Mouse (Mus musculus): Measurements from ENCODE around the gene Larp6. TPM values are rescaled to one million over a fixed set of nuclear protein-coding genes. Genes with fewer than 3 reads are reported as not detected.
A peak's percentile ranks its signal among the peaks of the same experiment; 100 is the strongest.

Larp6 gene
- polyA plus RNA-seq, 1 experiment from 2014 or later: 1.5 TPM

- WGBS: 77% methylated on average over 5 of the region's 5 CpGs
Measured at GRCm38 (mm10) chr9:60678913-60679312, 33.9 kb upstream of the Larp6 start.

GRCm38 (mm10) chr9:60681005-60681404, 31.8 kb upstream of the Larp6 start:
- Histone ChIP-seq H3K36me3 (replicated peaks; ENCODE audit: control insufficient read depth, insufficient read depth, low read depth, low read length) (no peaks in the 10 kb centered on the region; the same call in 1 of the 2 replicates), H3K9ac (replicated peaks; ENCODE audit: low read length) (no peak overlapping the region), H3K27me3 (ENCODE audit: control insufficient read depth, insufficient read depth, low read length) (no peaks in the 10 kb centered on the region), H3K4me1 (ENCODE audit: control insufficient read depth, insufficient read depth, low read length) (no peaks in the 10 kb centered on the region), H3K9me3 (replicated peaks; ENCODE audit: control insufficient read depth, low read length) (no peaks in the 10 kb centered on the region), H3K4me2 (ENCODE audit: low read depth, low read length) (no peak overlapping the region), H3K4me3 (ENCODE audit: low read depth, low read length) (no peak overlapping the region), H3K27ac (replicated peaks; ENCODE audit: low read depth, low read length) (no peak overlapping the region)
- WGBS: 85% methylated on average over 3 of the region's 3 CpGs
- ATAC-seq (replicated peaks; ENCODE audit: insufficient number of reproducible peaks, low FRiP score, low TSS enrichment, low read depth) (no peak), DNase-seq (ENCODE audit: low spot score) (no peak)

More at GRCm38 (mm10) chr9:60678913-60679312, 33.9 kb upstream of the Larp6 start:
- no peaks in the 10 kb centered on the region for H3K27me3 ChIP-seq (ENCODE audit: control insufficient read depth, insufficient read depth, low read length)
- no peak for ATAC-seq (replicated peaks; ENCODE audit: insufficient number of reproducible peaks, low FRiP score, low TSS enrichment, low read depth)
- DNase-seq (ENCODE audit: low spot score): no peak
- no peaks in the 10 kb centered on the region; the same call in 1 of the 2 replicates for H3K36me3 ChIP-seq (replicated peaks; ENCODE audit: control insufficient read depth, insufficient read depth, low read depth, low read length)
- H3K9ac ChIP-seq (replicated peaks; ENCODE audit: low read length): no peak overlapping the region
- H3K27ac ChIP-seq (replicated peaks; ENCODE audit: low read depth, low read length): no peak overlapping the region
- no peak overlapping the region for H3K4me3 ChIP-seq (ENCODE audit: low read depth, low read length)
- no peaks in the 10 kb centered on the region for H3K9me3 ChIP-seq (replicated peaks; ENCODE audit: control insufficient read depth, low read length)
- H3K4me1 ChIP-seq (ENCODE audit: control insufficient read depth, insufficient read depth, low read length): no peaks in the 10 kb centered on the region
- no peak overlapping the region for H3K4me2 ChIP-seq (ENCODE audit: low read depth, low read length)

GRCm38 (mm10) chr9:60682753-60683152, 30.0 kb upstream of the Larp6 start:
- no peak overlapping the region for H3K9ac ChIP-seq (replicated peaks; ENCODE audit: low read length)
- no peaks in the 10 kb centered on the region for H3K27me3 ChIP-seq (ENCODE audit: control insufficient read depth, insufficient read depth, low read length)
- no peaks in the 10 kb centered on the region for H3K4me1 ChIP-seq (ENCODE audit: control insufficient read depth, insufficient read depth, low read length)
- H3K36me3 ChIP-seq (replicated peaks; ENCODE audit: control insufficient read depth, insufficient read depth, low read depth, low read length): no peaks in the 10 kb centered on the region; the same call in 1 of the 2 replicates
- no peak overlapping the region for H3K4me2 ChIP-seq (ENCODE audit: low read depth, low read length)
- no peaks in the 10 kb centered on the region for H3K9me3 ChIP-seq (replicated peaks; ENCODE audit: control insufficient read depth, low read length)
- no peak overlapping the region for H3K27ac ChIP-seq (replicated peaks; ENCODE audit: low read depth, low read length)
- no peak for ATAC-seq (replicated peaks; ENCODE audit: insufficient number of reproducible peaks, low FRiP score, low TSS enrichment, low read depth)
- DNase-seq (ENCODE audit: low spot score): no peak
- H3K4me3 ChIP-seq (ENCODE audit: low read depth, low read length): no peak overlapping the region
- WGBS: 91% methylated on average over 4 of the region's 4 CpGs

GRCm38 (mm10) chr9:60687415-60687814, 25.4 kb upstream of the Larp6 start:
- 1% methylated on average over 7 of the region's 7 CpGs for WGBS
- H3K9me3 ChIP-seq (replicated peaks; ENCODE audit: control insufficient read depth, low read length): no peaks in the 10 kb centered on the region
- ATAC-seq (replicated peaks; ENCODE audit: insufficient number of reproducible peaks, low FRiP score, low TSS enrichment, low read depth): peak; percentile 68
- peak overlapping the region; percentile 57 for H3K4me2 ChIP-seq (ENCODE audit: low read depth, low read length)
- no peaks in the 10 kb centered on the region for H3K27me3 ChIP-seq (ENCODE audit: control insufficient read depth, insufficient read depth, low read length)
- H3K4me1 ChIP-seq (ENCODE audit: control insufficient read depth, insufficient read depth, low read length): no peaks in the 10 kb centered on the region
- peak overlapping the region; percentile 60 for H3K4me3 ChIP-seq (ENCODE audit: low read depth, low read length)
- peak; percentile 52 for DNase-seq (ENCODE audit: low spot score)
- peak overlapping the region; percentile 87 for H3K27ac ChIP-seq (replicated peaks; ENCODE audit: low read depth, low read length)
- H3K36me3 ChIP-seq (replicated peaks; ENCODE audit: control insufficient read depth, insufficient read depth, low read depth, low read length): no peaks in the 10 kb centered on the region; the same call in 1 of the 2 replicates
- H3K9ac ChIP-seq (replicated peaks; ENCODE audit: low read length): peak overlapping the region; percentile 57

GRCm38 (mm10) chr9:60687891-60688324, 24.9 kb upstream of the Larp6 start, which contains the start of gene Lrrc49:
Lrrc49 (minus strand) TSS chr9:60688158.
- no peaks in the 10 kb centered on the region for H3K9me3 ChIP-seq (replicated peaks; ENCODE audit: control insufficient read depth, low read length)
- peak within 1 kb of the TSS; percentile 57 for H3K9ac ChIP-seq (replicated peaks; ENCODE audit: low read length)
- H3K27ac ChIP-seq (replicated peaks; ENCODE audit: low read depth, low read length): peak within 1 kb of the TSS; percentile 87
- H3K36me3 ChIP-seq (replicated peaks; ENCODE audit: control insufficient read depth, insufficient read depth, low read depth, low read length): no peaks in the 10 kb centered on the region
- no peaks in the 10 kb centered on the region for H3K27me3 ChIP-seq (ENCODE audit: control insufficient read depth, insufficient read depth, low read length)
- no peaks in the 10 kb centered on the region for H3K4me1 ChIP-seq (ENCODE audit: control insufficient read depth, insufficient read depth, low read length)
- under 1% methylated on average over 21 of the region's 21 CpGs for WGBS
- ATAC-seq (replicated peaks; ENCODE audit: insufficient number of reproducible peaks, low FRiP score, low TSS enrichment, low read depth) (peak; percentile 96), DNase-seq (ENCODE audit: low spot score) (peak; percentile 95)
- peak within 1 kb of the TSS; percentile 57 for H3K4me2 ChIP-seq (ENCODE audit: low read depth, low read length)
- peak within 1 kb of the TSS; percentile 60 for H3K4me3 ChIP-seq (ENCODE audit: low read depth, low read length)

GRCm38 (mm10) chr9:60692624-60693023, 20.2 kb upstream of the Larp6 start:
- no peaks in the 10 kb centered on the region for H3K27me3 ChIP-seq (ENCODE audit: control insufficient read depth, insufficient read depth, low read length)
- no peaks in the 10 kb centered on the region for H3K4me1 ChIP-seq (ENCODE audit: control insufficient read depth, insufficient read depth, low read length)
- no peaks in the 10 kb centered on the region for H3K9me3 ChIP-seq (replicated peaks; ENCODE audit: control insufficient read depth, low read length)
- no peak overlapping the region for H3K27ac ChIP-seq (replicated peaks; ENCODE audit: low read depth, low read length)
- no peak overlapping the region for H3K9ac ChIP-seq (replicated peaks; ENCODE audit: low read length)
- H3K36me3 ChIP-seq (replicated peaks; ENCODE audit: control insufficient read depth, insufficient read depth, low read depth, low read length): no peaks in the 10 kb centered on the region
- no peak overlapping the region for H3K4me2 ChIP-seq (ENCODE audit: low read depth, low read length)
- 72% methylated on average over 4 of the region's 4 CpGs for WGBS
- no peak for DNase-seq (ENCODE audit: low spot score)
- ATAC-seq (replicated peaks; ENCODE audit: insufficient number of reproducible peaks, low FRiP score, low TSS enrichment, low read depth): no peak
- no peak overlapping the region for H3K4me3 ChIP-seq (ENCODE audit: low read depth, low read length)

GRCm38 (mm10) chr9:60693986-60694385, 18.8 kb upstream of the Larp6 start:
- Histone ChIP-seq H3K36me3 (replicated peaks; ENCODE audit: control insufficient read depth, insufficient read depth, low read depth, low read length) (no peaks in the 10 kb centered on the region), H3K27me3 (ENCODE audit: control insufficient read depth, insufficient read depth, low read length) (no peaks in the 10 kb centered on the region), H3K27ac (replicated peaks; ENCODE audit: low read depth, low read length) (no peak overlapping the region), H3K9ac (replicated peaks; ENCODE audit: low read length) (no peak overlapping the region), H3K4me1 (ENCODE audit: control insufficient read depth, insufficient read depth, low read length) (no peaks in the 10 kb centered on the region), H3K4me2 (ENCODE audit: low read depth, low read length) (no peak overlapping the region), H3K4me3 (ENCODE audit: low read depth, low read length) (no peak overlapping the region), H3K9me3 (replicated peaks; ENCODE audit: control insufficient read depth, low read length) (no peaks in the 10 kb centered on the region)
- DNase-seq (ENCODE audit: low spot score): peak; percentile 30
- WGBS: 64% methylated on average over 2 of the region's 2 CpGs
- ATAC-seq (replicated peaks; ENCODE audit: insufficient number of reproducible peaks, low FRiP score, low TSS enrichment, low read depth): no peak

- Histone ChIP-seq H3K27ac (replicated peaks; ENCODE audit: low read depth, low read length) (no peak overlapping the region), H3K9me3 (replicated peaks; ENCODE audit: control insufficient read depth, low read length) (no peaks in the 10 kb centered on the region), H3K36me3 (replicated peaks; ENCODE audit: control insufficient read depth, insufficient read depth, low read depth, low read length) (no peaks in the 10 kb centered on the region), H3K4me1 (ENCODE audit: control insufficient read depth, insufficient read depth, low read length) (no peaks in the 10 kb centered on the region), H3K4me2 (ENCODE audit: low read depth, low read length) (no peak overlapping the region), H3K4me3 (ENCODE audit: low read depth, low read length) (no peak overlapping the region), H3K27me3 (ENCODE audit: control insufficient read depth, insufficient read depth, low read length) (no peaks in the 10 kb centered on the region), H3K9ac (replicated peaks; ENCODE audit: low read length) (no peak overlapping the region)
- no peak for ATAC-seq (replicated peaks; ENCODE audit: insufficient number of reproducible peaks, low FRiP score, low TSS enrichment, low read depth)
- WGBS: 48% methylated on average over 6 of the region's 6 CpGs
- peak; percentile 13 for DNase-seq (ENCODE audit: low spot score)
Measured at GRCm38 (mm10) chr9:60696271-60696985, 16.4 kb upstream of the Larp6 start.

All from embryonic facial prominence, embryonic 11.5 days (tissue).